Mouse (Mus musculus) splenic B cell, adult 2 months (primary cell): ENCODE data around the gene Oaz3.
A peak's percentile ranks its signal among the peaks of the same experiment; 100 is the strongest.

Experiments
- DNase-seq: peaks from one replicate; pipeline ENCODE4 v3.0.0-alpha.2; 2011; ENCODE audit warnings: low read depth, low spot score
- H3K27me3 ChIP-seq: 2 replicates; pipeline ENCODE4 v1.6.1; 2012; ENCODE audit warnings: mild to moderate bottlenecking, low read length, moderate library complexity, mixed read lengths; ENCODE audit not compliant: control insufficient read depth, poor library complexity, insufficient read depth, severe bottlenecking
- H3K36me3 ChIP-seq: 2 replicates; pipeline ENCODE4 v1.6.1; 2012; ENCODE audit warnings: mild to moderate bottlenecking, low read length, moderate library complexity, mixed read lengths; ENCODE audit not compliant: control insufficient read depth, poor library complexity, insufficient read depth, severe bottlenecking

Gene Oaz3

GRCm38 (mm10) chr3:94443597-94443964 lies at the start of gene Oaz3:
Oaz3 (minus strand) TSS chr3:94443915.
- DNase-seq = no peak
- Histone ChIP-seq H3K36me3 (peaks cover 4% of the 10 kb centered on the region), H3K27me3 (no peaks in the 10 kb centered on the region)

- Histone ChIP-seq H3K27me3 (no peaks in the 10 kb centered on the region), H3K36me3 (no peaks in the 10 kb centered on the region)
- DNase-seq = no peak
Measured at GRCm38 (mm10) chr3:94487581-94487980, 43.9 kb upstream of the Oaz3 start.

- no peak for DNase-seq
- no peaks in the 10 kb centered on the region for H3K36me3 ChIP-seq
- H3K27me3 ChIP-seq = peaks cover 1% of the 10 kb centered on the region; the same call in 1 of the 2 replicates
Measured at GRCm38 (mm10) chr3:94485922-94486321, 42.2 kb upstream of the Oaz3 start.

GRCm38 (mm10) chr3:94483790-94484439 lies 40.2 kb upstream of the Oaz3 start:
- no peaks in the 10 kb centered on the region for H3K36me3 ChIP-seq
- peaks cover 1% of the 10 kb centered on the region; the same call in 1 of the 2 replicates for H3K27me3 ChIP-seq
- peak; percentile 16 for DNase-seq

- DNase-seq = peak; percentile 12
- no peaks in the 10 kb centered on the region for H3K36me3 ChIP-seq
- H3K27me3 ChIP-seq = peaks cover 1% of the 10 kb centered on the region; the same call in 1 of the 2 replicates
Measured at GRCm38 (mm10) chr3:94482764-94483385, 39.2 kb upstream of the Oaz3 start.

- no peak for DNase-seq
- H3K36me3 ChIP-seq = no peaks in the 10 kb centered on the region
- peaks cover 1% of the 10 kb centered on the region; the same call in 1 of the 2 replicates for H3K27me3 ChIP-seq
Measured at GRCm38 (mm10) chr3:94481429-94481828, 37.7 kb upstream of the Oaz3 start.

GRCm38 (mm10) chr3:94480291-94480884 lies 36.7 kb upstream of the Oaz3 start, which contains the start of gene Riiad1:
Riiad1 (minus strand) TSS chr3:94480341.
- DNase-seq = no peak
- peaks cover 1% of the 10 kb centered on the region; the same call in 1 of the 2 replicates for H3K27me3 ChIP-seq
- no peaks in the 10 kb centered on the region for H3K36me3 ChIP-seq

- H3K36me3 ChIP-seq = no peaks in the 10 kb centered on the region
- no peak for DNase-seq
- H3K27me3 ChIP-seq = peaks cover 1% of the 10 kb centered on the region; the same call in 1 of the 2 replicates
Measured at GRCm38 (mm10) chr3:94479564-94479963, 35.8 kb upstream of the Oaz3 start.

GRCm38 (mm10) chr3:94478591-94479169 lies 35.0 kb upstream of the Oaz3 start:
- DNase-seq = no peak
- H3K27me3 ChIP-seq = peaks cover 1% of the 10 kb centered on the region; the same call in 1 of the 2 replicates
- no peaks in the 10 kb centered on the region for H3K36me3 ChIP-seq

- H3K36me3 ChIP-seq = no peaks in the 10 kb centered on the region
- DNase-seq = no peak
- peaks cover 1% of the 10 kb centered on the region; the same call in 1 of the 2 replicates for H3K27me3 ChIP-seq
Measured at GRCm38 (mm10) chr3:94477981-94478422, 34.3 kb upstream of the Oaz3 start, which contains the start of gene Celf3. Celf3 (plus strand) TSS chr3:94478295.

- DNase-seq = no peak
- no peaks in the 10 kb centered on the region for H3K36me3 ChIP-seq
- H3K27me3 ChIP-seq = peaks cover under 1% of the 10 kb centered on the region; the same call in 1 of the 2 replicates
Measured at GRCm38 (mm10) chr3:94477444-94477843, 33.7 kb upstream of the Oaz3 start.

GRCm38 (mm10) chr3:94476301-94477035 lies 32.8 kb upstream of the Oaz3 start:
- Histone ChIP-seq H3K36me3 (no peaks in the 10 kb centered on the region), H3K27me3 (no peaks in the 10 kb centered on the region; the same call in 1 of the 2 replicates)
- no peak for DNase-seq

- DNase-seq = no peak
- H3K36me3 ChIP-seq = no peaks in the 10 kb centered on the region
- no peaks in the 10 kb centered on the region; the same call in 1 of the 2 replicates for H3K27me3 ChIP-seq
Measured at GRCm38 (mm10) chr3:94473567-94474232, 30.0 kb upstream of the Oaz3 start.

- Histone ChIP-seq H3K27me3 (no peaks in the 10 kb centered on the region; the same call in 1 of the 2 replicates), H3K36me3 (no peaks in the 10 kb centered on the region)
- DNase-seq = no peak
Measured at GRCm38 (mm10) chr3:94473115-94473505, 29.4 kb upstream of the Oaz3 start.
